Mouse (Mus musculus) hindbrain, embryonic 16.5 days (tissue): ENCODE measurements around the gene Paxbp1. TPM values are rescaled to one million over a fixed set of nuclear protein-coding genes. Genes with fewer than 3 reads are reported as not detected.
A peak's percentile ranks its signal among the peaks of the same experiment; 100 is the strongest.
"Not testable (repeated sequence)": the region's sequence is repeated elsewhere in the genome, so short reads cannot be mapped to it uniquely, and the experiment has no call there.

Experiments
- ATAC-seq: fragments of 200-750 bp; cut with Nextera tagmentation; 2 replicates; pipeline ENCODE4 v1.8.0; 2017; ENCODE audit warnings: moderate TSS enrichment, moderate library complexity
- H3K27ac ChIP-seq: fragments of 300-500 bp; sonication (generic); 2 replicates; pipeline ENCODE4 v1.5.1; 2014; ENCODE audit warnings: low read depth, mild to moderate bottlenecking, control low read depth, low read length, moderate library complexity
- H3K27me3 ChIP-seq: fragments of 300-500 bp; sonication (generic); replicated peaks from 2 replicates; pipeline ENCODE4 v1.6.1; 2014; ENCODE audit warnings: low read length; ENCODE audit not compliant: control insufficient read depth, insufficient read depth
- H3K36me3 ChIP-seq: fragments of 300-500 bp; sonication (generic); 2 replicates; pipeline ENCODE4 v1.6.1; 2014; ENCODE audit warnings: mild to moderate bottlenecking, low read length, moderate library complexity, mixed read lengths; ENCODE audit not compliant: control insufficient read depth, insufficient read depth
- H3K4me1 ChIP-seq: fragments of 300-500 bp; sonication (generic); 2 replicates; pipeline ENCODE4 v1.6.1; 2014; ENCODE audit warnings: low read depth, low read length; ENCODE audit not compliant: control insufficient read depth, insufficient read depth
- H3K4me2 ChIP-seq: fragments of 300-500 bp; sonication (generic); 2 replicates; pipeline ENCODE4 v1.6.1; 2014; ENCODE audit warnings: mild to moderate bottlenecking, low read length, control low read depth, moderate library complexity
- H3K4me3 ChIP-seq: fragments of 300-500 bp; sonication (generic); 2 replicates; pipeline ENCODE4 v1.5.1; 2014; ENCODE audit warnings: mild to moderate bottlenecking, low read length, control low read depth, moderate library complexity
- H3K9ac ChIP-seq: fragments of 300-500 bp; sonication (generic); 2 replicates; pipeline ENCODE4 v1.6.1; 2014; ENCODE audit warnings: low read depth, mild to moderate bottlenecking, control low read depth, low read length, moderate library complexity
- H3K9me3 ChIP-seq: fragments of 300-500 bp; sonication (generic); 2 replicates; pipeline ENCODE4 v1.6.1; 2014; ENCODE audit warnings: mild to moderate bottlenecking, low read length, moderate library complexity; ENCODE audit not compliant: control insufficient read depth
- WGBS: fragments of 180-500 bp; shearing (Covaris S2); extraction: QIAGEN DNeasy Blood & Tissue Kit; methylation state at CpG from one replicate; pipeline ENCODE4 v1.1.7; 2014; 5-methylcytosine and 5-hydroxymethylcytosine counted together
- polyA plus RNA-seq: library from polyadenylated mRNA; unstranded; fragments of >200 nt; fragmentation: Nextera tagmentation; extraction: Ambion mirVana; gene quantifications from 2 replicates; pipeline ENCODE4 v1.2.1, GENCODE M21; 2015

The Paxbp1 gene
- polyA plus RNA-seq, result 48.8 and 60.2 TPM in 2 replicates

DNA sequence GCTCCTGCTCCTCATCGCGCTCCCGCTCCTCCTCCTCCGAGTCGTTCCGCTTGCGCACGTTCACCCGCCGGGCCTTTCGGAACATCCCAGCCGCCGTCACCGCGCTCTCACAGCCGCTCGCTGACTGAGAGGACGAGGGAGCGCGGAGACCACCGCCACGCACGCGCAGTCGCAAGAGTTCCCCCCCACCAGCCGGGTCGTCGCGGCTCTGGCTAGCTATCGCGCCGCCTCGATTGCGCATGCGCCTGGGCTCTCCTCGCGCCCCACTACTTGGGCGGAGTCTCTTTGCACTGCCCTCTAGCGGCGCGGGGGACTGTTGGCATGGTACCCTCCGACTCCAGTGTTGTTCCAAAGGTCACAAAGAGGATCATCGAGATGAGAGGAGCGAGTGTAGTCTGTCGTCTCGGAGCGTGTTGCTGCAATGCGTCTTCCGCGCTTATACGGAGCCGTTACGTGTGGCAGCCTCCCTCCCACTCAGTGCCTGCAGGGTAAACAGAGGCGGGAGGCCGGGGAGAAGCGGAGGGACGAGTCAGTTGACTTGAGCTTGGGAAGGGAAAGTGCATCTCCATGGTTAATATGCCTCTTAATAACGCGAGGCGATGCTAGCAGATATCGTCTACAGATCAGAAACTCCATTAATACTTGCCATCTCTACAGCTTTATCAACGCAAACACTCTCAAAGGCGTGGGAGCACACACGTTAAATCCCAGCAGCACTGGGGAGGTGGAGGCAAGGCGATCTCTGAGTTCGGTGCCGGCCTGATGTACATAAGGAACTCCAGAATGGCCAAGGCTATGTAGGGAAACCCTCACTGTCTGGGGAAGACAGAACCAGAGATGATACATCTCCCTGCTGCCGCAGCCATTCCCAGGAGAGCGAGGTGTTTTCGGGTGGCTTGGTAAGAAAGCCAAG is at the start of gene Paxbp1:
TSS of gene Paxbp1 (minus strand) at position 274 of the 913 bp plus-strand sequence.
- H3K9me3 ChIP-seq, result no peaks in the 10 kb centered on the region

DNA sequence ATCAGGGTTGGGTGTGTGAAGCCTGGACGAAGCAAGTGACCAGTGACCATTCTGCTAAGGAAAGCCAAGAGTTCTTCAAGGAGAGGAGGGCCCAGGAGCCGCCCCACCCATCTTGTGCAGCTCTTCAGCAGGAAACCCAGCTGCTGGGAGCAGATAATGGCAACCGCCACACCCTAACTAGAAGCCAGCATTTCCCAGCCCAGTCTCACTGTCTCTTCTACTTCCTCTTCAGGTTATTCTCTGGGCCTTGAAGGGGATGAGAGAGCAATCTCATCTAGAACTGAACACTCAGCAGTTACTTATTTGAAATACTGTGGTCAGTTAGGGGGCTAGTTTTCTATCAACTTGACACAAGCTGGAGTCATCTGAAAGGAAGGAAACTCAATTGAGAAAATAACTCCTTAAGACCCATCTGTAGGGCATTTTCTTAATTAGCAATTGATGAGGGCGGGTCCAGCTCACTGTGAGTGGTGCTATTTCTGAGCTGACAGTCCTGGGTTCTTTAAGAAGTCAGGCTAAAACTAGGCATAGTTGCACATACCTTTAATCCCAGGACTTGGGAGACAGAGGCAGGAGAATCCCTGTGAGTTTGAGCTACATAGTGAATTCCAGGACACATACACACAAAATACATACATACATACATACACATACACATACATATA is 42.4 kb upstream of the Paxbp1 start:
- H3K9me3 ChIP-seq, result no peaks in the 10 kb centered on the region
- peaks cover 11% of the 10 kb centered on the region for H3K27me3 ChIP-seq
- WGBS, result 67% methylated on average over 4 of the region's 4 CpGs
- H3K4me3 ChIP-seq, result no peak overlapping the region
- no peaks in the 10 kb centered on the region for H3K36me3 ChIP-seq
- H3K4me2 ChIP-seq, result no peak overlapping the region
- ATAC-seq, result no peak
- H3K27ac ChIP-seq, result no peak overlapping the region
- no peak overlapping the region for H3K9ac ChIP-seq
- H3K4me1 ChIP-seq, result peaks cover 8% of the 10 kb centered on the region; the same call in 1 of the 2 replicates

More for the DNA sequence above, at the start of gene Paxbp1:
- H3K4me3 ChIP-seq, result peak within 1 kb of the TSS; percentile 74
- H3K4me2 ChIP-seq, result peak within 1 kb of the TSS; percentile 83
- peak within 1 kb of the TSS; percentile 91 for H3K9ac ChIP-seq
- H3K4me1 ChIP-seq, result peaks cover 11% of the 10 kb centered on the region
- ATAC-seq, result peak; percentile 96
- H3K27ac ChIP-seq, result peak within 1 kb of the TSS; percentile 96
- no peaks in the 10 kb centered on the region for H3K27me3 ChIP-seq
- 1% methylated on average over 68 of the region's 70 CpGs for WGBS
- H3K36me3 ChIP-seq, result no peaks in the 10 kb centered on the region; the same call in 1 of the 2 replicates

DNA sequence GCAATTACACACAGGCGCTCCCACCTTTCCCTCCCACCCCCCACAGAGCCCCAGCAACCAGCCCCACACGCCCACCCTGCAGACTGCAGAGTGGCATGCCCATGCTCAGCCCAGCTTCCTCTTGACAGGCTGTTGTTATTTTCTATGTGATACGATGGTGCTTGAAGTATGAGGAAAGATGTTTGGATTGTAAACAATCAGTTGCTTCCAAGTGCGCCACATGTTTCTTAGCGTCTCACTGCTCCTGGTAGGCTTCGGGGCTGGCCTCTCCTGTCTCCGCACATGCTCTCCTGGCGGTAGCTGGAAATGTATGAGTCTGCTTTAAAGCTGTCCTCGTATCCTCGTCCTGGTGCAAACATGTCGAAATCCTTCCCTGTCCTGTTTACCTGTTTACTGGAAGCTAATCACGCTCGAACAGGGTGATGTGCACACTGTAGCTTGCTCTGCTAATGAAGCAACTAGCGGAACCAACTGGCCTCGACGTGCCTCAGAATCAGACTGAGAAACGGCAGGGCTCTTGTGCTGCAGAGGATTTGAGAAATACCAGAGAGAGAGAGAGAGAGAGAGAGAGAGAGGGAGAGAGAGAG is 41.0 kb upstream of the Paxbp1 start:
- peaks cover 13% of the 10 kb centered on the region for H3K27me3 ChIP-seq
- peak overlapping the region; percentile 29 for H3K4me2 ChIP-seq

DNA sequence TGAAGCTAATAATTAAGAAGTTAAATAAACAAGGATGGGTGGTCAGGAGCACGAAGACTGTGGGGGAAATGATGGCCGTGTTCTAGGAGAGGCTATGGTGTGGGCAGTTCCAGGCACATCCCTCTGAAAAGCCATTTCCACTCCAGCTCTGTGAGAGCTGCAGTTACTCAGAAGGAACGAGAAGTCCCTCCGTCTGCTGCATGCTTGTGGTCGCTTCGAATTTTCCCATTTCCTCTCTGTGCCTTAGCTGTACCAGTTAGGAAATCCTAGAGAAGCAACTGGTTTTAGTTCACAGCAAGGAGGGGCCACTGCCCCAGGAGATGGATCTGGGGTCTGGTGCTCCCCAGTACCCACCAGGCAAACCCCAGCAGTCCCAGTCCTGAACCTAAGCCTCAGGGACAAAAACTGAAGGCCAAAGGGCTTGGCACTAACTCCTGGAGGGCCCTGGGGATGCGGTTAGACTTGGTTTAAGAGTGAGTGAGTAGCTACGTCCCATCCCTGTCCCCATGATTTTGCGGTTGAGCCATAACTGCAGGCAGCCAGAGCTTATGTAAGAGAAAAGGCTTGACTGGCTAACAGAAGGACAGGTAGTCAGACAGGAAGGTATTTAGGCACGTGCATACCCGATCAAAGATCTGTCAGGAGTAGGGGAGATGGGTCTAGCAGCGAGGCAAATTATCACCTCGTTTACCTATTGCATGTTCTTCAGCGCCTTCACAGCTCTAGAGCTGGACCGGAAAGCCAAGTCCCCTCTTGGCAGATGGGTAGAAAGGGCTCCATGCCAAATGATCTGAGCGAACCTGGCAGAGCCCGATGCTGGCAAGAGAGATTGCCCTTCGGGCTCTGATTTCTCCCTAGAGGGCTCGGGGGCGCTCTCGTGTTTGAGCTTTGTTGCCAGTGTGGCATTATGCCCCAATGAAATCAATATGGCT is 40.2 kb upstream of the Paxbp1 start:
- 65% methylated on average over 21 of the region's 21 CpGs for WGBS
- H3K27me3 ChIP-seq, result peaks cover 19% of the 10 kb centered on the region
- no peak overlapping the region for H3K9ac ChIP-seq
- no peak overlapping the region for H3K4me3 ChIP-seq
- no peaks in the 10 kb centered on the region for H3K9me3 ChIP-seq
- H3K36me3 ChIP-seq, result no peaks in the 10 kb centered on the region
- peak overlapping the region; percentile 29 for H3K4me2 ChIP-seq
- peak; percentile 84 for ATAC-seq
- H3K4me1 ChIP-seq, result peaks cover 8% of the 10 kb centered on the region; the same call in 1 of the 2 replicates
- H3K27ac ChIP-seq, result no peak overlapping the region

More for the DNA sequence above, 41.0 kb upstream of the Paxbp1 start:
- Histone ChIP-seq H3K9me3 (no peaks in the 10 kb centered on the region), H3K4me1 (peaks cover 8% of the 10 kb centered on the region; the same call in 1 of the 2 replicates), H3K36me3 (no peaks in the 10 kb centered on the region), H3K4me3 (no peak overlapping the region), H3K9ac (no peak overlapping the region), H3K27ac (no peak overlapping the region)
- whole genome bisulfite sequencing, result 55% methylated on average over 17 of the region's 17 CpGs
- peak; percentile 65 for ATAC-seq

DNA sequence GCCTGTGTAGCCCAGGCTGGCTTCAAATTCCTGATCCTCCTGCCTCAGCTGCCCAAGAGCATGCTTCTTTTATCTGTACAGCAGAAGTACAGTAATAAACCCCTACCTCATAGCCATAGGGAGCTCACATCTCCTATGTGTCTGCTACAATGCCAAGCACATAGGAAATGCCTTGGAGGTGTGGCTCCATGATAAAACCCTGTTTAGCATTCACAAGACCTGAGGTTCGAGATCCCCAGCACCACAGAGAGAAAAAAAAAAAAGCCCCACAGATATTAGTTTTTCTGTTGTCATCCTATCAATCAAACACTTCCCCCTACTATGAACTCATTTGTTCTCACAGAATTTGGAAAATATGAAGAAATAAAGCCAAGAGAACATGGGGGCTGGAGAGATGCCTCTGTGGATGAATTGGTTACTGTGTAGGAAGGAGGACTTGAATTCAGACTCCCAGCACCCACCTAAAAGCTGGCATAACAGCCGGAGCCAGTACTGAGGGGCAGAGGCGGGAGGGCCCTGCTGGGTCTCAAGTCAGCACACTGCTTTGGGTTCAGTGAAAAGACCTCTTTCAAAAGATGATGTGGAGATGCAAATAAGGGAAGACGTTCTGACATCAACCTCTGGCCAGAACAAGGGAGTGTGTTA is 38.8 kb upstream of the Paxbp1 start:
- Histone ChIP-seq H3K36me3 (no peaks in the 10 kb centered on the region), H3K4me2 (no peak overlapping the region), H3K27ac (no peak overlapping the region), H3K9me3 (no peaks in the 10 kb centered on the region), H3K9ac (no peak overlapping the region), H3K4me1 (peaks cover 8% of the 10 kb centered on the region; the same call in 1 of the 2 replicates), H3K4me3 (no peak overlapping the region), H3K27me3 (peaks cover 16% of the 10 kb centered on the region)
- 55% methylated on average over 4 of the region's 4 CpGs for WGBS
- no peak for ATAC-seq

DNA sequence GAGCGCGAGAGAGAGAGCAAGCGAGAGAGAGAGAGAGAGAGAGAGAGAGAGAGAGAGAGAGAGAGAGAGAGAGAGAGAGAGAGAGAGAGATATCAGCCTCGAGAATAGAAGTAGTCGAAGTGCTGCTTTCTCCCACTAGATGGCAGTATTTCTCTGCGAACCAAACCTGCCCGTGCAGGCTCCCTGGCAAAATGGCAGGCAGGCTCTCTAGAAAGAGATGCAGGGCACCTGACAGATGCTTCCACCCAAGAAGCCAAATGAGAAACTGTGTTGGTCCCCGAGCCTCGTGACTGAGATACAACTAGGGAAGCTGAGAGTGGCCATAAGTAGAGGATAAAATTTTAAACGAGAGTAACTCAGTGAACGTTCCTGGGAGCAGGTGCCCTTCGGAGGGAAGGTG is 37.2 kb upstream of the Paxbp1 start:
- H3K4me3 ChIP-seq, result no peak overlapping the region
- no peak overlapping the region for H3K27ac ChIP-seq
- ATAC-seq, result peak; percentile 61; the same call in 1 of the 2 replicates
- 22% methylated on average over 11 of the region's 12 CpGs for WGBS
- peaks cover 14% of the 10 kb centered on the region for H3K27me3 ChIP-seq
- H3K4me2 ChIP-seq, result no peak overlapping the region
- H3K4me1 ChIP-seq, result peaks cover 8% of the 10 kb centered on the region; the same call in 1 of the 2 replicates
- no peaks in the 10 kb centered on the region for H3K36me3 ChIP-seq
- H3K9me3 ChIP-seq, result no peaks in the 10 kb centered on the region
- H3K9ac ChIP-seq, result no peak overlapping the region

DNA sequence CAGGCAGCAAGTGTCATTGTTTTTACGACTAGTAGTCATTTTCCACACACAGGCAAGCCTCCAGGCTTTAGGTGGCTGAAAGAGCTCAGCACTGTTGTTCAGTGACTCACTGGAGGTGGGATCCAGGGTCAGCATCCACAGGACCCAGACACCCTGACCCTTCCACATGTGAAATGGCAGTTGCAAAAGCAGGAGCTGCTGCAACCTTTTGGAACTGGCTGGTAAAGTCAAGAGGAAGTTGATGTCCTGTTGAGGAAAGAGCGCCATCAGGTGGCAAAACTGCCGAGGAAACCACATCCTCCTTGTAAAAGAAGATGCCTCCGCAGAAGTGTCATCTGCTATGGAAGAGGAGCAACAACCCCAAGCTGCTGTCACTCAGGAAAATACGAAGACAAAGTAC is 31.8 kb upstream of the Paxbp1 start:
- no peak for ATAC-seq
- H3K9ac ChIP-seq, result no peak overlapping the region
- H3K4me2 ChIP-seq, result no peak overlapping the region
- H3K4me3 ChIP-seq, result no peak overlapping the region
- H3K36me3 ChIP-seq, result no peaks in the 10 kb centered on the region
- H3K27me3 ChIP-seq, result peaks cover 8% of the 10 kb centered on the region; the same call in 1 of the 2 replicates
- no peak overlapping the region for H3K27ac ChIP-seq
- no peaks in the 10 kb centered on the region for H3K9me3 ChIP-seq
- no peaks in the 10 kb centered on the region for H3K4me1 ChIP-seq
- 81% methylated on average over 5 of the region's 5 CpGs for WGBS

DNA sequence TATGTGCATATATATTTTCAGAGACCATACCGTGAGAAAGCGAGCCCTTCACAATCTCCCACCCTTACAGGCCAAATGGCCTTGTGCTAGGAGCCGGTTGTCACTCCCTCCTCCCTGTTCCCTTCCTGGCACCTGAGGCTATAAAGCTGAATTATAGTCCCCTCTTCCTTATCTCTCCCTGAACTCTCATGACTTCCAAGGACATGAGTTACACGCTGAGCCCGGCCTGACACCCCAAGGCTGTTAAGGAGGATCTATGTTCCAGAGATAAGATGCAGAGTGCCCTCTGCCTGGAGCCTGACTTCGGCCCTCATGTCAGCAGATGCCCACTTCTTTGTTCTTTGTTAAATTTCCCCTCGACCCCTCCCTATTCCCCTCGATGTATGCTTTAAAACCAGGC is 31.1 kb upstream of the Paxbp1 start:
- WGBS, result 89% methylated on average over 8 of the region's 8 CpGs
- not testable (repeated sequence) for H3K9me3 ChIP-seq, H3K9ac ChIP-seq

More for the DNA sequence above, 31.1 kb upstream of the Paxbp1 start:
- H3K4me1 ChIP-seq, H3K4me2 ChIP-seq, H3K4me3 ChIP-seq, H3K36me3 ChIP-seq, H3K27ac ChIP-seq, H3K27me3 ChIP-seq, ATAC-seq: not testable (repeated sequence)
